Mouse (Mus musculus) ES-Bruce4 (cell line): ENCODE measurements at regions not wholly inside any gene's neighbourhood (a gene's known extent, or its start where the extent isn't known, plus 50 kb on each side); places are given as distances from the start of the nearest gene placed in this dataset.

ENCODE experiments used
- H3K27ac ChIP-seq: 2 replicates; pipeline ENCODE4 v1.5.1; 2012; ENCODE audit warnings: low read length, inconsistent platforms; ENCODE audit not compliant: insufficient read depth
- H3K27me3 ChIP-seq: 2 replicates; pipeline ENCODE4 v1.6.1; 2012; ENCODE audit warnings: mild to moderate bottlenecking, low read length, inconsistent platforms; ENCODE audit not compliant: control insufficient read depth, poor library complexity, insufficient read depth, severe bottlenecking
- H3K36me3 ChIP-seq: 2 replicates; pipeline ENCODE4 v1.6.1; 2012; ENCODE audit warnings: inconsistent platforms, mild to moderate bottlenecking, low read length, moderate library complexity; ENCODE audit not compliant: control insufficient read depth, poor library complexity, insufficient read depth, severe bottlenecking
- H3K4me1 ChIP-seq: one replicate; pipeline ENCODE4 v1.8.1; 2011; ENCODE audit warnings: low read length; ENCODE audit not compliant: control insufficient read depth, insufficient read depth
- H3K4me3 ChIP-seq: 2 replicates; pipeline ENCODE4 v1.5.1; 2011; ENCODE audit warnings: low read depth, mild to moderate bottlenecking, low read length
- H3K9ac ChIP-seq: 2 replicates; pipeline ENCODE4 v1.6.1; 2012; ENCODE audit warnings: low read depth, mild to moderate bottlenecking, inconsistent platforms; ENCODE audit not compliant: poor library complexity, severe bottlenecking
- H3K9me3 ChIP-seq: replicated peaks from 2 replicates; pipeline ENCODE4 v1.6.1; 2012; ENCODE audit warnings: mild to moderate bottlenecking, low read length, inconsistent platforms; ENCODE audit not compliant: control insufficient read depth, poor library complexity, insufficient read depth, severe bottlenecking
- CTCF ChIP-seq: IDR thresholded peaks from one replicate; pipeline ENCODE4 v1.8.1; 2011; ENCODE audit warnings: low read depth, low read length
- EP300 ChIP-seq: IDR thresholded peaks from 2 replicates; pipeline ENCODE4 v1.6.1; 2011; ENCODE audit warnings: low read depth, low read length; ENCODE audit not compliant: insufficient read depth
- POLR2A ChIP-seq: IDR thresholded peaks from one replicate; pipeline ENCODE4 v1.8.1; 2011; ENCODE audit warnings: low read length; ENCODE audit not compliant: insufficient read depth

- H3K27ac ChIP-seq, result peak overlapping the region; percentile 25; the same call in 1 of the 2 replicates
- TF ChIP-seq EP300 (no peak), CTCF (no peak), POLR2A (no peak)
- H3K36me3 ChIP-seq, result no peaks in the 10 kb centered on the region
- no peak overlapping the region for H3K4me3 ChIP-seq
- no peaks in the 10 kb centered on the region for H3K27me3 ChIP-seq
- no peaks in the 10 kb centered on the region for H3K9me3 ChIP-seq
- no peak overlapping the region for H3K9ac ChIP-seq
- H3K4me1 ChIP-seq, result peaks cover 9% of the 10 kb centered on the region
These were observed 103.7 kb downstream of the Zfp706 start for GRCm38 (mm10) chr15:36903922-36904321.

DNA sequence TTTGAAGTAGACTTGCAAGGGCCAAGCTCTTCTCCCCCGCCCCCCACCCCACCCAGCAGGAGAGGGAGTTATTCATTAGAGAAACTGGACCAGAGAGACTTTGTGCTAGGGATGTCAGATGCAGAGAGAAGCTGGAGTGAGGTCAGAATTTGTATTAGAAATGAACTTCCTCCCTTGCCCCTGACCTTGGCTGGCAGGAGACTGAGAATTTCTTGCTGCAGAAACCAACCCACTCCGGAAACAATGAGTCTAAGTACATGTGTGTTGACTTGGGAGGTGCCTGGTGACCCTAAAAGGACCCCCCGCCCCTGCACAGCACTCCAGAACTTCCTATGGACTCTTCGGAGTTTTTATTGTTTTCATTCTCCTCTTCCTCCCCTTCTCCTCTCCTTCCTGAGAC lies 104.3 kb downstream of the Zfp706 start:
- H3K9me3 ChIP-seq, result no peaks in the 10 kb centered on the region
- H3K27ac ChIP-seq, result peak overlapping the region; percentile 25; the same call in 1 of the 2 replicates
- H3K4me3 ChIP-seq, result no peak overlapping the region
- H3K4me1 ChIP-seq, result peaks cover 9% of the 10 kb centered on the region
- no peaks in the 10 kb centered on the region for H3K36me3 ChIP-seq
- H3K27me3 ChIP-seq, result no peaks in the 10 kb centered on the region
- TF ChIP-seq CTCF (no peak), EP300 (no peak), POLR2A (no peak)
- no peak overlapping the region for H3K9ac ChIP-seq

DNA sequence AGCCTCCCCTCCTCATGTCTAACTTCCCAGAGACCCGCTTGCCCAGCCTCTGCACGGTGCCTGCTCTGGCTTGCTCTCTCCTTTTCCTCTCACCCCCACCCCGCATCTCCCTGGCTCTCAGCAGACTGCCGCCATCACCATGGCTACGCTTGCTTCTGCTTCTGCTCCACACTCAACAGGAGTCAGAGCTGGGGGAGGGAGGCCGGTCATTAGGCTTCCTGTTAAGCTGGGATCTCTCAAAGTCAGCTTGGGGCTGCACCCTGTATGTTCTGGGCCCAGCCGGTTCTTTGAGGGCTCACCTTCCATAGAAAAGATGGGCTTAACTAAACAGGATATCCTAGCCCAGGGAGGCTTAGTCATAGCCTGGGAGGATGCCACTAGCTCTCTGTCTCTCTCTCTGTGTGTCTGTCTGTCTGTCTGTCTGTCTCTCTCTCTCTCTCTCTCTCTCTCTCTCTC lies 105.7 kb downstream of the Zfp706 start:
- peaks cover 9% of the 10 kb centered on the region for H3K4me1 ChIP-seq
- no peaks in the 10 kb centered on the region for H3K36me3 ChIP-seq
- no peaks in the 10 kb centered on the region for H3K9me3 ChIP-seq
- no peak overlapping the region for H3K9ac ChIP-seq
- no peak overlapping the region for H3K27ac ChIP-seq
- H3K4me3 ChIP-seq, result no peak overlapping the region
- TF ChIP-seq CTCF (no peak), EP300 (0 out of 2 replicates have a peak, but pooled peaks have one; percentile 8), POLR2A (no peak)
- H3K27me3 ChIP-seq, result no peaks in the 10 kb centered on the region

- no peak overlapping the region for H3K27ac ChIP-seq
These were observed 106.2 kb downstream of the Zfp706 start for GRCm38 (mm10) chr15:36901350-36901749.

DNA sequence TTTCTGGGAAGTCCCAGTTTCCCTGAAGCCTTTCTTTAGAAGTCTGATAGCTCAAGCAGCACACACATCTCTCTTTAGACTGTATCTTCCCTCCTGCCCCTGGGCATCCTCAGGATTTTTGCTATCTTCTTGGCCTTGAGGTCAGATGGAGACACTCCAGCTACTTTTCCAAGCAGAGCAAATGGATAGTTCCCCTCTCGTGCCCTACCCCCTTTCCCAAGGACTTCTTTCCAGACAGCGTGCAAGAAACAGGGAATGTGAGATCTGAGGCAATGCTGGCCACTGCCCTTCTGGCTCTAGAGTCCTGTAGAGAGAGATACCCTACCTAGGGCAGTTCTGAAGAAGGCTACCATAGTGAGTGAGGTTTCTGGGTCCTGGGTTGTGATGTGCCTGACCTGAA lies 106.6 kb downstream of the Zfp706 start:
- TF ChIP-seq POLR2A (no peak), CTCF (no peak), EP300 (no peak)
- no peaks in the 10 kb centered on the region for H3K36me3 ChIP-seq
- H3K4me1 ChIP-seq, result peaks cover 9% of the 10 kb centered on the region
- H3K27me3 ChIP-seq, result no peaks in the 10 kb centered on the region
- H3K9me3 ChIP-seq, result no peaks in the 10 kb centered on the region
- H3K9ac ChIP-seq, result no peak overlapping the region
- no peak overlapping the region for H3K4me3 ChIP-seq
- H3K27ac ChIP-seq, result no peak overlapping the region

More at GRCm38 (mm10) chr15:36901350-36901749, 106.2 kb downstream of the Zfp706 start:
- Histone ChIP-seq H3K9me3 (no peaks in the 10 kb centered on the region), H3K27me3 (no peaks in the 10 kb centered on the region), H3K36me3 (no peaks in the 10 kb centered on the region), H3K9ac (no peak overlapping the region), H3K4me3 (no peak overlapping the region), H3K4me1 (peaks cover 9% of the 10 kb centered on the region)
- TF ChIP-seq POLR2A, result no peak
- no peak for TF ChIP-seq EP300
- no peak for TF ChIP-seq CTCF

GRCm38 (mm10) chr15:36899882-36900281 lies 107.7 kb downstream of the Zfp706 start:
- no peaks in the 10 kb centered on the region for H3K36me3 ChIP-seq
- no peaks in the 10 kb centered on the region for H3K9me3 ChIP-seq
- no peak overlapping the region for H3K4me3 ChIP-seq
- no peak overlapping the region for H3K27ac ChIP-seq
- no peaks in the 10 kb centered on the region for H3K27me3 ChIP-seq
- no peak overlapping the region for H3K9ac ChIP-seq
- TF ChIP-seq CTCF, result no peak
- no peak for TF ChIP-seq EP300
- no peak for TF ChIP-seq POLR2A
- peaks cover 9% of the 10 kb centered on the region for H3K4me1 ChIP-seq
